Mouse (Mus musculus) urinary bladder, postnatal 14 days (tissue): ENCODE data around the gene Gm6904.
"Not testable (repeated sequence)": the region's sequence is repeated elsewhere in the genome, so short reads cannot be mapped to it uniquely, and the experiment has no call there.

Experiments used
- DNase-seq: peaks from one replicate; pipeline ENCODE4 v3.0.0; 2021; ENCODE audit warnings: low spot score

Gm6904 gene

DNA sequence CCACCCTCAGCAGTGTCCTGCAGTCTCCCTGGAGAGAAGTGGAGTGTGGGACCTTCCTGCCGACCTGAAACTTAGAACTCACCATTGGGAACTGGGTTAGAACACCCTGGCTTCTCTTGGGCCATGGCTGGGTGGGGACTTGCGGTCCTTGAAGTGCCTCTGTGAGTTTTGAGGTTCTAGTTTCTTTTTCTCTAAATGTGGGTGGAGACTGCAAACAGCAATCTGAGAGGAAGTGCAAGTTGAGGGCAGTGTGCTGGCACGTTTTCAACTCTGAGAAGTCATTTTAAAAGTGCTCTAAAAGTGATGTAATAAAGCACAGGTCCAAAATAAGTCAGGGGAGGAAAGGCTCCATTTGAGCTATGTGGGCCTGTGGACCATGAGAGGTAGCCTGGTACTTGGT lies at the start of gene Gm6904:
Gm6904 (minus strand) TSS at position 161 of the 400 bp plus-strand sequence.
- peak; percentile 22 for DNase-seq

- DNase-seq = not testable (repeated sequence)
Observed at GRCm38 (mm10) chr14:59297391-59297790, 37.4 kb upstream of the Gm6904 start, which contains the start of gene Phf11a. Gene Phf11a (minus strand): TSS chr14:59297522.

- not testable (repeated sequence) for DNase-seq
Observed at GRCm38 (mm10) chr14:59291769-59292168, 31.8 kb upstream of the Gm6904 start.

- DNase-seq = peak; percentile 70
Observed at GRCm38 (mm10) chr14:59274961-59275360, 14.9 kb upstream of the Gm6904 start.

- not testable (repeated sequence) for DNase-seq
Observed at GRCm38 (mm10) chr14:59255861-59256260, 4.2 kb downstream of the Gm6904 start.

- peak; percentile 40 for DNase-seq
Observed at GRCm38 (mm10) chr14:59250350-59250749, 9.7 kb downstream of the Gm6904 start.

- no peak for DNase-seq
Observed at GRCm38 (mm10) chr14:59233635-59234034, 26.4 kb downstream of the Gm6904 start.

- DNase-seq = peak; percentile 19
Observed at GRCm38 (mm10) chr14:59232003-59232402, 28.0 kb downstream of the Gm6904 start.

- DNase-seq = no peak
Observed at GRCm38 (mm10) chr14:59230331-59230966, 29.6 kb downstream of the Gm6904 start.

DNA sequence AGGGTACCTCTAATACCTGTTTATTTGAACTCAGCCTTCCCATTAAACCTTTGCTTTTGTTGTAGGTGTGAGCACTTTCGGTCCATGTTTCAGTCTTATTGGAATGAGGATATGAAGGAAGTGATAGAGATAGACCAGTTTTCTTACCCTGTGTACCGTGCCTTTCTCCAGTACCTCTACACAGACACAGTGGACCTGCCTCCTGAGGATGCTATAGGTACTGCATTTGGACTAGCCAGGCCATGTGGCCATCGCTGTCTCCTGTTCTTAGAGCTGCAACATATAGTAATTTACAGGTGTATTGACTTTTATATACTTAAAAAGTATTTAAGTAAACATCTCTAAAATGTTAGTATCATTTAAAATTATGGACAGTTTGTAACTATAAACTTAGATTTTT lies 30.2 kb downstream of the Gm6904 start:
- DNase-seq = no peak

DNA sequence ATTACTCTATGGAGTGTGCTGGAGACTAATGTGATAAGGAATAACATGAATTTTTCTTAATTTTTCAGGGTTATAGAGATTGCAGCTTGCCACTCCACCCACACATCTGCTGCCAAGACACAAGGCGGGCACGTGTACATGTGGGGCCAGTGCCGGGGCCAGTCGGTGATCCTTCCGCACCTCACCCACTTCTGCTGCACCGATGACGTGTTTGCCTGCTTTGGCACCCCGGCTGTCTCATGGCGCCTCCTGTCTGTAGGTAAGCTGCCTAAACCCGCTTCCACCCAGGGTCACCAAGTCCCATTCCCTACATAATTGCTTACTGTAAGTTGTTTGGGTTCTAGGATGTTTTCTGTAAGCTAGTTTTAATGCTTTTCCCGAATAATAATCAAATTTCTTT lies 33.8 kb downstream of the Gm6904 start:
- DNase-seq = no peak

- no peak for DNase-seq
Observed at GRCm38 (mm10) chr14:59219241-59219640, 40.8 kb downstream of the Gm6904 start.

GRCm38 (mm10) chr14:59209816-59210215 lies 50.2 kb downstream of the Gm6904 start:
- no peak for DNase-seq

DNA sequence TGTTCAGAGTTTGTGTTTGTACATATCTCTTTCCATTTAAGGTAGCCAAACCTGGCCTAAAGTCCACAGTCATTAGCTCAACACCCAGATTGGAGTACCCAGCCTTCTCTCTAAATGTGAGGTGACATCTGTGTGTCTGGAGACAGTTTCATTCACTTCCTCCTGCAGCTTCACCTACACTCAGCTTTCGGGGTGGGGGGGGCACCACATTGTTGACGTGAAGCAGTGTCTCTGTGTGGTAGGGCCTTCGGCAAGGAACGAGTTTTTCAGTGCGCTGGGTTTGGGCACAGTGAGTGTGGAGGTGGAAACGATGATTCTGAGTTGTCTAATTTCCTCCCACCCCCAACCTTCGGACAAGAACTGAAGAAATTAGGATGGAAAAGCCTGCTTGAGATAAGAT lies 51.0 kb downstream of the Gm6904 start:
- DNase-seq = no peak

GRCm38 (mm10) chr14:59205976-59206583 lies 53.9 kb downstream of the Gm6904 start:
- DNase-seq = no peak

- no peak for DNase-seq
Observed at GRCm38 (mm10) chr14:59205461-59205860, 54.6 kb downstream of the Gm6904 start.

- no peak for DNase-seq
Observed at GRCm38 (mm10) chr14:59201604-59202215, 58.3 kb downstream of the Gm6904 start.

DNA sequence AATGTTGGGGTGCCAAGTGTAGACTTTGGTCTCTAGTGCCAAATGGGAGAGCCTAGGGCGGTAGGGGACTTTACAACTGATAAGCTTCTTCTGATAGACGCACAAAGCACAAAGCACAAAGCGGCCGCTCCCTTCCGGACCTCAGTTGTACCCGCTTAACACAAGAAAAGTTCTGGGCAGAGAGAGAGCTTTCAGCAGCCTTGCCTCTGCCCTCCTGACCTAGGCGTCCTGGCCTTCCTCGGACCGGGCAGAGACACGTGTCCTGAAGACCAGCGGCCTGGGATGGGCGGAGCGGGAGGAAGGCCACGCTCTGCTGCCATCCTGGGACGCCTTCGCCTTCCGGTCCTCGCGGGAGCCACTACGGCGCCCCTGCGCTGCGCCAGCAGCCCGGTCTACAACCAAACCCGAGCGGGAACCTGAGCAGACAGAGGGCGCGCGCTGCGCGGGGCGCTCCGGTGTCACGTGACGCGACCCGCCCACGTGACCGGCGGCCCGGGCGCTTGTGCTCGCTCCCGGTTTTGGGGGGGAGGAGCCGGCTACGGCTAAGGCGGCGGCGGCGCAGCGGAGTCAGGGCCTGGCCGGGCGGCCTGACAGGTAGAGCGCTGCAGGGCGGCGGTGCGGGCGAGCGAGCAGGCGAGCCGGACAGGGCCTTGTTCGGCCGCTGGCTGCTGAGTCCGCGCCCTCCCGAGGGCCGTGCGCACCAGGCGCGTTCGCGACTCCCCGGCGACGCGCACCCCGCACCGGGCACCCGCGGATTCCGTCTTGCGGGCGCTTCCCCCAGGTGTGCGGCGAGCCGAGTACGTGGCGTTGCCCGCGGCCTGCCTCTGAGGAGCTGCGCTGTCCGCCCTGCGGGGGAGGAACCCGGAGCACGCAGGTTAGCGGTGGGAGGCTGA lies 59.1 kb downstream of the Gm6904 start, which contains the start of gene Rcbtb1:
Rcbtb1 (plus strand) TSS at position 499 of the 893 bp plus-strand sequence.
- peak; percentile 92 for DNase-seq
